Mouse (Mus musculus) megakaryocyte progenitor cell, adult 5-6 weeks (primary cell): ENCODE data around the gene Cracr2b. TPM values are rescaled to one million over a fixed set of nuclear protein-coding genes. Genes with fewer than 3 reads are reported as not detected.

ENCODE experiments used
- ATAC-seq: replicated peaks from 2 replicates; pipeline ENCODE4 v1.8.0; 2016; ENCODE audit warnings: mild to moderate bottlenecking, moderate TSS enrichment, inconsistent platforms; ENCODE audit not compliant: poor library complexity
- total RNA-seq, 2 experiments: library from RNA; stranded (forward) in 1 of 2; stranded (reverse) in 1 of 2; fragments of 157-497, 149-512 nt in 1 of 2; fragments of 200-1000 nt in 1 of 2; gene quantifications; 2 replicates each; pipeline versions ENCODE4 v1.2.3 to v1.2.4; 2015 to 2017

The Cracr2b gene
- total RNA-seq, 2 experiments from 2014 or later, result 8.9 to 16.6 TPM

- no peak for ATAC-seq
Measured at GRCm38 (mm10) chr7:141468164-141468521, 7.2 kb downstream of the Cracr2b start.

- peak; percentile 73 for ATAC-seq
Measured at GRCm38 (mm10) chr7:141468522-141469211, 7.8 kb downstream of the Cracr2b start.

- ATAC-seq, result no peak
Measured at GRCm38 (mm10) chr7:141469352-141469751, 8.5 kb downstream of the Cracr2b start.

GRCm38 (mm10) chr7:141469901-141470636, 9.2 kb downstream of the Cracr2b start:
- no peak for ATAC-seq

GRCm38 (mm10) chr7:141470637-141470944, 9.7 kb downstream of the Cracr2b start:
- no peak for ATAC-seq

DNA sequence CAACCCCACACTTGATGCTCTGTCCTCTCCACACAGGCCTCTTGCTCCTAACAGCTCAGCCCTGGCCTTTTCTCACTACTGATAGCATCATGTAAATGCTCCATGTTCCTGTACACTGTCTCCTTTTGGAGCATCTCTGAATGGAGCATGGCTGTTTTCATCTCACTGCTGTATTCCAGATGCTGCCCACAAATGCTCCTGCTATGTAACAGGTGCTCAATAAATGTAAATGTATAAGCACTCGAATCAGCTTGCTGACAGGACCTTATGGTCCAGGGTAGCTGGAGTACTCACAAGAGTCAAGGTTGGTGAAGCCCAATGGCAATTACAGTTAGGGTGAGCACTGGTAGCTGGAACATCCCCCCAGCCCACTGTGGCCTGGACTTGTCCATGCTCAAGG, 10.3 kb downstream of the Cracr2b start:
- ATAC-seq, result no peak

DNA sequence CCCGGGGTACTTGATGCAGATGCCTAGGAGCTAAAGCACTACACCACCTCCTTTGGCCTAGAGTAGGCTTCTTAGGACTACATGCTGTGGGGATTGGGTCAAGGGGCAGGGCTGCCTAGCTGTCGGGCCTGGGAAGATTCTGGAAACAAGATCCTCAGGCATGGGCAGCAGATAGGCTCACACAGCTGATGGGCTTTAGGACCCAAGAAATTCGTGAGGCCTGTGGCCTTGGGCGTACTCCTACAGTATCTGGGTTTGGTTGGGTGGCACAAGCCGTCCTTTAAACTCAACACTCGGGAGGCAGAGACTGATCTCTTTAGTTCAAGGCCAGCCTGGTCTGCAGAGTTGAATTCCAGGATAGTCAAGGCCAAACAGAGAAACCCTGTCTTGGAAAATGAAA, 11.3 kb downstream of the Cracr2b start:
- no peak for ATAC-seq

GRCm38 (mm10) chr7:141472763-141473162, 11.9 kb downstream of the Cracr2b start:
- no peak for ATAC-seq

DNA sequence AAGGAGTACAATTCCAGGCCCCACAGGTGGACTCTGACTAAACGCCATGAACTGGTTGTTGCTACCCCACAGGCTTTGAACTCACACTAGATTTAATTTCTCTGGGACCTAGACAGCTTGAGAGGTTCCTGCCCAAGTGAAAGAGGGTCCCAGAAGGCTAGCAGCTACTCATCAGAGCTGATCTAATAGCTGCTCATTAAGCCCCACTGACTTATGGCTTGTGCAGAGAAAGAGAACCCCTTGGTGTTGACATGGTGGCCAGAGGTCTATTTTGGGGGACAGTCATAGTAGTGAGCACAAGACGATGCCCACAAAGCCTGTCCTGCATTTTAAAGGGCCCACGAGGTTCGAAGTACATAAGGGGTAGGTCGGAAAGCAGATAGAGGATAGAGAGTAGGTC, 13.3 kb downstream of the Cracr2b start:
- ATAC-seq, result no peak

- peak; percentile 63 for ATAC-seq
Measured at GRCm38 (mm10) chr7:141475011-141475804, 14.3 kb downstream of the Cracr2b start, which contains the start of the genes Polr2l and Tspan4. TSS of gene Polr2l (minus strand) at chr7:141475132. TSS of gene Tspan4 (plus strand) at chr7:141475240.

DNA sequence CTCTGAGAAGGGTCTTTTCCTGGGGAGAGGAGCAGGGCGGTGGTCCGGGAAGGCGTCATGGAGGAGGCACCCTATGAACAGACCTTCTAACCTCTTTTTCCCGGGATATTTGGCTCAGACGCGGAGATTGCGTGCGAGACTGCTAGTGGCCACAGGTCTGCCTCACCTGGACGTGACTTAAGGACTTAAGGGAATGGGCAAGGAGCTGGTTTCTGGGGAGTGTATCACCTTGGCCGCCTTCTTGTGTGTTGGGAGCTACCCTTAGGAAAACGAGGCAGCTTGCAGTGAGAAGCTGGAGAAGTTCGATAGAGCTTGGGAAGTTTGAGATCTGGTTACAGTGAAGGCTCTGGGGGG, 14.9 kb downstream of the Cracr2b start:
- no peak for ATAC-seq

- peak; percentile 29 for ATAC-seq
Measured at GRCm38 (mm10) chr7:141476226-141476980, 15.5 kb downstream of the Cracr2b start.

DNA sequence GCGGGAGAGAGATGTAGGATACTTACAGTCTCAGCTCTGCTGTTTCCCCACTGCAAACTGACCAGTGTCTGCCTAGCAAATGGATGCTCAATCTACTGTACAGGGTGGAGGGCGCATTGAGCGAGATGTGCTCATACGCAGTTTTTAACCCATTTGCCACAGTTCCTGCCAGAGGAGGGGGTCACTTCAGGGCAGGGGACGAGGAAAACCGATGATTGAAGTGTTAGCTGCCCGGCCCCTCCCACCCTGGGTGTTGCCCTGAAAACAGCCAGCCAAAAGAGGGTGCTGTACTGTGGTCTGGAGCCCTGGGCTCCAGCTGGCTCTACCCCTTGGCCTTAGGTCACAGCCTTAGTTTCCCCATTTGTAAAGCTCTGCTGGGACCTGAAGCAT, 16.1 kb downstream of the Cracr2b start:
- ATAC-seq, result peak; percentile 9; the same call in 1 of the 2 replicates

- no peak for ATAC-seq
Measured at GRCm38 (mm10) chr7:141477578-141478269, 16.8 kb downstream of the Cracr2b start.

DNA sequence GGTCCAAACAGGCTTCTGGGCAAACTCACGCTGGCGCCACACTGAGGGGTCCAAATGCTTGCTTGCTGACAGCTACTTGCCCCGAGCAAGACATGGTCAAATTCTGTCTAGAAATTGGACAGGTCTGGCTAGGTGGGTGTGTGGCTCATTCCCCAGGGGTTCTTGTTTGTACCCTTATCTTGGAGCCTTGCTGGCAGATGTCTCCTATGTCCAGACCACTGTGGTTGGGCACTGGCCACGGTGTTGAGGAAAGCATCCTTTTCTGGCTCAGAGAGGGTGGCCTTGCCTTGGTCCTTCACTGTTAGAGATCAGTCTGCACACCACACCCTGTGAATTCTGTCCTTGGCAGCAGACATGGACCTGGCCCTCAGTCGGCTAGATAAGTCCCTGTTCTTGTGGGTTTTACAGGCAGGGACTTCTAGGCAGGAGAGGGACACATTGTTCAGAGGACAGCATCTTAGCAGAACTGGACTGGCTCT, 17.4 kb downstream of the Cracr2b start:
- ATAC-seq, result no peak

DNA sequence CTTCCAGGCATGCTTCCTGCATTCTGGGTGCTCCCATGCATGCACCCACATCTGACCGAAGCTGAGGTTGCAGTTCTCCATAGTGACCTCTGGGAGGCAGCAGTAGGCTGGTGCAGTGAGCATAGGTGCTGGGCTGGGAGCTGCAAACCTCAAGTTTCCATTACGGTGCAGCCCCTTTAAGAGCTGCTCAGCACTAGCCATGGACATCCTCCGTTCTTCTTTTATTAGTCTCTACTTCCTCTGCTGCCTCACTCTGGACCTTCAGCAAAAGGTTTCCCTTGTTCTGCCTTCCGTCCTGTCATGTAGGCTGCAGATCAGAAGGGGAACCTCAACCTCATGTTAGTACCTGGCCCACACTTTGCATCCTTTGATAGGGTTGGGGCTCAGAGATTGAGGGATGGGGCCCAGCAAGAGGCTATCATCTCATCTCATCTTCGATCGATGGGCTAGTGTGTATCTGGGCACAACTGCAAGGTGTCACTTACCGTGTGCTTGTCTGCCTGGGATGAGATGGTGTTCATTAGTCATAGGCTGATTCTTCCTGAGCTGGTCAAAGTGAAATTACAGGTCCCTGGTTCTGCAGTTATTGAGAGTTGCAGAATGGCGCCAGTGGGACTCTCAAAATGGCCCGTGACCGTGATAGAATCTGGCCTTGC, 20.1 kb downstream of the Cracr2b start:
- ATAC-seq, result peak; percentile 75

DNA sequence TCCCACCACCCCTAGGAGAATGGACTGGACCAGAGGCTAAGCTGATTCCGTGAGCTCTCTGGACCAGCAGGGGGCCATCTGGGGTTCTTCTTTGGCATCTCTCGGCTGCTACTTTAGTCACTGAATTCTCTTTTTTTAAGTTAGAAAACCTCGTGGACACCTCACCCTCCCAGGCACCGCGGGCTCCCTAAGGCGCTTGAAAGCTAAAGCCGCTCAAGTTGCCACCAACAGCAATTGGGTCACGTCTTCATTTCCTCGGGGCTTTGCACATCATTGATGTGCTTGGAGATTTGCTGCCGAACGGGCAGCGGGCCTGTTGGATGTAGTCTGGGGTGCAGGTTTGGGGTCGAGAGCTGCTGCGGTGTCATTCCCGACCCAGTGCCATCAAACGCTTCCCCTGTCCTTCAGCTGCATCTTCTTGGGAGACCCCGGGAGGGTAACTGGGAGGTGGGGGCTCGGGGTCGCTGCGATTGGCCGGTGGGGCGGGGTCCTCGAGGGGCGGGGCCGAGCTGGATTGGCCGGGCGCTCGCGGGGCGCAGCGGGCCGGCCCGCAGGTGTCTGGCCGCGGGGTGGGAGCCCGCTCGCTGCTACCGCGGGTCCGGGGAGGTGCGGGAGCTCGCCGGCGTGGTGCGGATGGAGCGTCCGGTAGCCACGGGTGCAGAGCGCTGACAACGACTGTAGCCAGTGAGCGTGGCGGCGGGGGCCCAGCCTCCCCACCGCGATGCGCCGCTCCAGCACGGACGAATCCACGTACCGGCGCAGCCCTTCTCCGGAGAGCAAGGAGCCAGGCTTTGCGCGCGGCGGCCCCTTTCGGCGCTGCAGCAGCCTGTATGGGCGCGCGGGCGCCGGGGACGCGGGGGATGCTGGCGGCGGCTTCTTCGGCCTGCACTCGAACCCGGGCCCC, 20.9 kb downstream of the Cracr2b start:
- ATAC-seq, result peak; percentile 27

DNA sequence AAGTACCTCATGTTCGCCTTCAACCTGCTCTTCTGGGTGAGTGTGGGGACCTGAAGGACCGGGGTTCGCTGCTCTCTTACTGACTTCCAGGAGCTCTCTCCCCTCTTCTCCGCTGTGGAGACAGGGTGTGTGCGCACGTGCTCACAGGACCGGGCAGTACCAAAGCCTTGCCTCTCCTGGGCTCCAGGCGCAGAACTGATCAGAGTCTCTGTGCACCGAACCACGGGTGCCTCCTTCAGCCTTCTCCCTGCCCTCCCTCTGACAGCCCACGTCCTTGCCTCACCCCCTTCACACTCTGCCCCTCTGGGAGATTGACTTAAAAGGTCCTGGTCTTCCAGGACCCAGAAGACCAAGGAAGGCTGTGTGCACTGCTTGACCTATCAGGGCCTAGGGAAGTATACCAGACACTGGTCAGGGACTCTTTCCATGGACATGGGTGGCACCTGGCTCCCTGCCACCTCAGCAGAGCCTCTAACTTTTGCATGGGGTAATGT, 21.7 kb downstream of the Cracr2b start:
- no peak for ATAC-seq
